Mouse (Mus musculus) heart, postnatal 4 days (tissue): ENCODE measurements around the gene Dmtf1. TPM values are rescaled to one million over a fixed set of nuclear protein-coding genes. Genes with fewer than 3 reads are reported as not detected.
A peak's percentile ranks its signal among the peaks of the same experiment; 100 is the strongest.

Source experiments
- DNase-seq: peaks from one replicate; pipeline ENCODE4 v3.0.0; 2021
- total RNA-seq, 2 experiments: library from RNA; stranded (reverse); gene quantifications; 2 replicates each; pipeline ENCODE4 v1.2.3; 2021

Gene Dmtf1
- total RNA-seq, 2 experiments from 2014 or later = 20.0 to 21.4 TPM

DNA sequence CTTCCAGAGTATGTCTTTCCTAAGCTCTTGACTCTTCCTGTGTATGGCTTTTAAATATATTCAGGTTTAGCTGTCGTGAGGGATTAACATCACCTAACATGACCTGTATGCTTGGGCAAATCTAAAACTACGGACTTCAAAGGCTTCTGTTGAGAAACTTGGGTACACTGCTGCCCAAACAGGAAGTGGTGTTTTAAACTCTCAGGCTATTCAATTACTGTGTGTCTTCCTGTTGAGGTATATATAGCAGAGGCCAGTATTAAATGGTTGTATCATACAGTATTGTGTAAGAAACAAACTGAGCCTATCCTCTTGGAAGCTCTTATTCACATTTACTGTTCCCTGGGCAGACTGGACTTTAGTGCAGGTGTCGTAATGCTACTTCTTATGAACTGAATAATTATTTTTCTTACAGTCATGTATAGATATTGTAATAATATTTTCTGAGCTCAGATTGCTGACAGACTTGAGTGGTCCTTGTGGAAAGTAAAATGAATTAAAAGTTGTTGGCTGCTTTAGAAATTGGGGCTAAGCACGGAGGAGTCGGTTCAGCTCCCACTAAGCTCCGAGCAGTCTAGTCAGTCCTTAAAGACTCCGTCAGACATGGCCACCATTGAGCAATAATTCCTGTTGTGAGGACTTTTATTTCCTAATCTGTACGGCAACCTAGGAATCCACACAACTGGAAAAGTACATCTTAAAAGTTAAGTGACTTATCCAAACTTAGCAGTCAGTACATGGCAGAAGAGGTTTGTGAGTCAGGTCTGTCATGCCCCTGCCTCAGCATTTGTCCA, 54.1 kb downstream of the Dmtf1 start:
- DNase-seq = no peak

DNA sequence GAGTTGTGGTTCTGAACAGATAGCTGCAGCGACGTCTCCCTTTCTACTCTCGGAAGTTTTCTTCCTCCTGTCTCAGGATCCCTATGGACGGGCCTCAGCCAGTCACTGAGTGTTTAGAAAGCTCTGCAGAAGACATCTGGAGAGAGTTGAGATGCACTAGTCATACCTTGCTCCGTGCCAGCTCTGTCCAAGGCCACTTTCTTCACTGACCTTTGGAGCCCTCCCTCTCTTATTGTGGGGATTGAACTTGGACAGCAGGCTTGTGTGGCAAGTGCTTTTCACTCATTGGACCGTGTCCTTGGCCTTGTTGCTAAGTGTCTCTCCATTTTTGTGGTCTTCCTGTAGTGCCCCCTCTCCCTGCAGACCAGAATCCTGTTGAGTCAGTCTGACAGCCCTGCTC, 54.8 kb downstream of the Dmtf1 start:
- no peak for DNase-seq

DNA sequence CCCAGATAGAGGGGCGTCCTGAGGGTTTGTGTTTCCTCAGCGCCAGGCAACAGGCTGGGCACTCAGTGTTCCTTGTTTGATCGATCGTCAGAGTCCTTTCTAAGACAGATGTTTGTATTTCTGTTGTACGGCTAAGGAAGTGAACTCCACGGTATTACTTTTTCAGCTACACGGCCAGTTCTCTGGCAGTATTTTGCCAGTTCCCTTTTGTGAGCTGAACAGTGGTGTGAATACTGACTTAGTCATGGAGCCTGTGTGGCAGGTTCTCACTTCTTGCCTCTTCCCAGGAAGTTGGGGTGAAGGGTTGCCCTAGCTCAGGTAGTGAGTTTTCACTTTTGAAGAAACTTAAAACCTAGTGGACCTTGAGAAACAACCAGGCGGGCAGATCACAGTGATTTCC, 57.6 kb downstream of the Dmtf1 start:
- DNase-seq = no peak

DNA sequence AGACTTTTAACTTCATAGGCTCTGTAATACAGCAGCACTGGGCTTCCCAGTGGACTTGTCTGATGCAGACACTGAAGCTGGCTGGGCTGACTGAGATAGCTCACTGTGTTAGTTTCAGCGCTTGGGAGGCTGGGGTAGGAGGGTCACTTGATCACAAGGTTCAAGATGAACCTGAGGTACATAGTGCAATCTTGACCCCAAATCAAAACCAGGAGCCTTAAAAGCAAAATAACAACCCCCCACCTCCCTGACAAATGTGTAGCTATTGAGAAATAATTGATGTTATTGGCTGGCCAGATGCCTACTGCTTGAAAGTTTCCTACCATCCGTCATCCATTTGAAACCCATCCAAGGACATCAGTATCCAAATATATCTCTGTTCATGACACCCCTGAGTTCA, 58.9 kb downstream of the Dmtf1 start:
- no peak for DNase-seq

DNA sequence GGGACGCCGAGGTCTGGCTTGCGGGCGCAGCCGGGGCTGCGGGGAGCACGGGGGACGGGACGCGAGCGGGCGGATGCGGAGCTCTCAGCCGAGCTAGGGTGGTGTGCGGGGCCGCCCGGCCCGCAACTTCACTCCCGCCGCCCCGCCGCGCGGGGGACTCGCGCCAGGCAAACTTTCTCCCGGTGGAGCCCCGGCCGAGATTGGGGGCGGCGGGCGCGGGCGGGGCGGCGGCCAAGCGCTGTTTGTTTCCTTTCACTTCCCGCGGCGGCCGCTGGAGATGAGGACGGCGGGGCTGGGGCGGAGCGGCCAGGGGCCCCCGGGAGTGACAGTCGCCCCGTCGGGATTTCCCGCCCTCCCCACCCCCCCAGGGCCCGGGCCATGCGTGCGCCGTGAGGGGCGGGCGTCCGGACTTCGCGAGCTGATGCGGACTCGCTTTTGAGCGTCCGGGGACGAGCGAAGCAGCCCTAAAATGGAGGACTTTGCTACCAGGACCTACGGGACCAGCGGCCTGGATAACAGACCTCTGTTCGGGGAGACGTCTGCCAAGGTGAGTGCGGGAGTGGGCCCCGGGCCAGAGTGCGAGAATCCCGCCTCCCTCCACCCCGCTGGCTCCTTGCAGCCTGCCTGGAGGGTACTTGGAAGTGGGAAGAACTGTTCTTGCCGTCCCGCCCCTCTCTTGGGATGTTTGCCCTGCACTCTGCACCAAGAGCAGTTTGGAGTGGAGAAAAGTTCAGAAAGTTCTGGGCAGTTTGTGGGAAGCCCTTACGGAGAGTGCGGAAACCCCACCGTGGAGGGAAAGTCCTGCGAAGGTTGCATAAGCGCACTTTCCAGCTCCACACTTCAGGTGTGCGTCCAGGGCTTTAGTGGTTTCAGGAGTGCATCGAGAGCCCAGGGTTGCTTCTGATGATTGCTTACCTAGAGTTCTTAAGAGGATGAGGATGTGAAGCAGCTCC, 60.5 kb downstream of the Dmtf1 start:
- DNase-seq = peak; percentile 61

DNA sequence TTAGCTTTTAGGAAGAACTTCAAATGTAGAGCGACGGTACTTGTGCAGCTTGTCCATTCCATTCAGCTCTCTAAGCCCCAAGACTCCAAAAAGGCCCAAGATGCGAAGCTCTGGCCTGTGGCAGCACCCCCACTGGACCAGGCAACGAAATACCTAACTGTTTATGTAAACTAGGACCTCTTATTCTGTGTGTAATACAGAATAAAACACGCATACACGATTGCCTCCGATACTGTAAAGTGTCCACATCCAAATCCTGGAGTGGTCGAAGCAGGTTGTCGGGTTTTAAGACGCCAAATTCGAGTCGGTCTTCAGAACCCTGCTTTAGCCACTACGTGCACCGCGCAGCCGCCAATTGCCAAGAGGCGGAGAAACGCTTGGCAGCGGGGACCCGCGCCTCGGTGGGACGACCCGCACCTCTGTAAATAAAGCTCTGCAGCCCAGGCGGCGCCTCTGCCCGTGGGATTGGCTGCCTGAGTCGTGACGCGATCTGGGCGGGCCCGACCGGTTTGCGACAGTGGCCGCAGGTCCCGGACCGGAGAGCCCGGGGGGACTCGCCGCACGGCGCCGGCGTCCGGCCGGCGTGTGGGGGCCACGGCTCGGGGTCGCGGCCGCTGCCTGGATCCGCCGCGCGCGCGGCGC, 61.2 kb downstream of the Dmtf1 start, which contains the start of gene Tmem243:
Tmem243 (plus strand) TSS at position 462 of the 642 bp plus-strand sequence.
- peak; percentile 90 for DNase-seq

DNA sequence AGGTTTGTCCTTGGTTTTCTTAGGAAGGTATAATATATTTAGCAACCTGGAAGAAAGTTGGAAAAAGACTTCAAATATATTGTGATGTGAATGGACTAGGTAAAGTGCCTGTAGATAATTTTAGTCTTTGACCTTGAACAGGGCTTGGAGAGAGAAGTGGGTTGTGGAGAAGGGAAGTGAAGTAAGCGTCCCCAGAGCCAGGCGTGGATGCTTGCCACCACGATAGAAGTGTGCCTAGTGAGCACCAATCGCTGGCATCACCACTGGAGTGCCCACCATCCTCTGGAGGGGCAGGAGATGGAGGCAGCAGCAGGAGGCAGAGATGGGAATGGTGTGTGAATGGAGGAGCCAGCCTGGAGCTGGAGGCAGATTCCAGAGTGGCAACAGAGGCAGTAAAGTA, 68.1 kb downstream of the Dmtf1 start:
- DNase-seq = no peak

DNA sequence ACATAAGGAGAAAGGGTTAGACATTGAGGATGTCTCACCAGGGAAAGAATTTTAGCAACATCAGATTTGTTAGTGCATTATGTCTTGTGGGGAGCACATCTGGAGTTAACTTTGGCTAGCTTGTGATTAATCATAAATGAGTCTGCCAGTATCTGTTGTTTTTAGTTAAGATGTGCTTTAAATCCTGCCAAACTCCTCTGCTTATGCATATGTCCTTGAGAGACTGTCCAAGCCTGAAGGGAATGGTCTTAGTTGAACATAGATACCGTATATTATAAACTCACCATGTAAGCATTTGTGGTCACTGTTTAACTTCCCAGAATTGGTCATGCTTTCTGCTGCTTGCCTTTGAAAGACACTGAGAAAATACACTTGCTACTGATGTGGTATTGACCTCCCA, 68.9 kb downstream of the Dmtf1 start:
- no peak for DNase-seq

DNA sequence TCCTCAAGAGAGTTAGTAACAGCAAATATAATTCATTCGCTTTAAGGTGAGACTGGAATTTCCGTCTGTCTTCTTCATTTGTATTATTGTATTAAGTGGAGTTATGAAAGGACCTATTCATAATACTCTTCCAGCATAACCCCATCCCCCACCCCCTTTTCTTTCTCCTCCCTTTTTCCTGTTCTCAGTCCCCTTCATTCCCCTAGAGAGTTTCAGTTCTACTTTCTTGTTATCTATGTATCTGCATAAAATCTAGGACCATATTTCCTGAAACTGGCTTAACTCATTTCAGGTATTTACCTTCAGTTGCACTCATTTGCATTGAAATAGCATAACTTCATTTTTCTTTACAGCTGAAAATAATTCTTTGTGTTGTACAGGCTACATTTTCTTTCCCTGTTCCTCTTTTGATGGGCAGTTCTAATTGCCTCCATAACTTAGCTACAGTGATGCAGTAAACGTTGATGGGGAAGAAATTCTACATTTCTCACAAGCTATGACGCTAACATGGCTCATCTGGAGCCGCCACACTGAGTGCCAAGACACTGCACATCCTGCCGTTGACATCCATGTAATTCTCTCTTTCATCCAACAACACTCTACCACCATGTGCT, 71.0 kb downstream of the Dmtf1 start:
- no peak for DNase-seq

DNA sequence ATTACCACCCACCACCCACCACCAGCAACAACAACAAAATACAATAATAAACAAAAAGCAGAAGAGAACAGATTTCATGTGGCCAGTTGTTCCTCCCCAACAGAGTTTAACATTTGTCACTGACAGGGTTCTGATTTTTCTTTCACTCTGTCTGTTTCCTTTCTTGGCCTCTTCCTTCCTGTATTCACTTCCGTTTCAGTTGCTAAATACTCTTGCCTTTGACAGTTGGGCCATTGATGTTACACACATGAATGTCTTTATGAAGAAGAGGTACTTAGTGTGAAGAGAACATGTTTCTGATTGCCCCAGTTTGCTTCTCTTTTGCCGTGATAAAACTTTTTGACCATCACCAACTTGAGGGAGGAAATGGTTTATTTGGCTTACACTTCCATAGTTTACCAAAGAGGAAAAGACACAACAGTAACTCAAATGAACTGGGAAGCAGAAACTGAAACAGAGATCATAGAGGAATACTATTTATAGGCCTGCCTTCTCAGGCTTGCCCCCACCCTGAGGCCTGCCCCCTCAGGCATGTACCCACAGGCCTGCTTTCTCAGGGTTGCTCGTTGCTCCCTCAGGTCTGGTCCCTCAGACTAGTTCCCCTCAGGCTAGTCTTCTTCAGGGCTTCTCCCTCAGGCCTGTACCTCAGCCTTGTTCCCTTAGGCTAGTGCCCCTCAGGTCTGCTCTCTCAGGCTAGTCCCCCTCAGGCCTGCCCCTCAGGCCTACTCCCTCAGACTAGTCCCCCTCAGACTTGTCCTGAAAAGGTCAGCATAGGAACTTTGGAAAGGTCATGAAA, 74.5 kb downstream of the Dmtf1 start:
- no peak for DNase-seq

DNA sequence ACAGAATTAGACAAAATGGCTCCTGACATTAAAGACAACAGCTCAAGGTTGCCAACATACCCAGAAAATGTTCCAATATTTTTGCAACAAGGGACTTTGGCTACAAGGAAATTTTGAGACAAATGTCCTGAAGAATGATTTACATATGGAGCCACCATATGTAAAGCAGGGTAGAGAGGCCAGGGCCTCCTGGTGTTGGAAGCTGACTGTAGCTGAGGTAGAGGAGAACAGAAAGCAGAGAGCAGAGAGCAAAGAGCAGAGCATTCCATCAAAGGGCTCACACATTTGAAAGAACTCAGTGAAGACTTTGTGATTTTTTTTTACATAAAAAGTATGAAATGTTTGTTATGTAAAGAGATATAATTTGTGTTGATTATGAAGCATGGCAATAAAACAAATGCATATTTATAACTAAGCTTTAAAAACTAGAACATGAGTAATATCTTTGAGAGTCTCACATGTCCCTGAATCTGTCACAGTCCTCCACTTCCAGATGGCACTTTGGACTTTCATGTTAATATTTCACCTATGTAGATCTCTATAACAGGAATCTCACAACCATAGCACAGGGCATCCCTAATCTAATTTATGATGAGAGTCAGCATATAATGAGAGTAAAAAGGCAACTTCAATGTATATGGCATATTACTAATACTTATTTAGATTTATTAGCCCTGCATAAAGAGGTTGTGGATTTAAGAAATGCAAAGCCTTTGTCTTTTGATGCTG, 81.6 kb downstream of the Dmtf1 start:
- no peak for DNase-seq

DNA sequence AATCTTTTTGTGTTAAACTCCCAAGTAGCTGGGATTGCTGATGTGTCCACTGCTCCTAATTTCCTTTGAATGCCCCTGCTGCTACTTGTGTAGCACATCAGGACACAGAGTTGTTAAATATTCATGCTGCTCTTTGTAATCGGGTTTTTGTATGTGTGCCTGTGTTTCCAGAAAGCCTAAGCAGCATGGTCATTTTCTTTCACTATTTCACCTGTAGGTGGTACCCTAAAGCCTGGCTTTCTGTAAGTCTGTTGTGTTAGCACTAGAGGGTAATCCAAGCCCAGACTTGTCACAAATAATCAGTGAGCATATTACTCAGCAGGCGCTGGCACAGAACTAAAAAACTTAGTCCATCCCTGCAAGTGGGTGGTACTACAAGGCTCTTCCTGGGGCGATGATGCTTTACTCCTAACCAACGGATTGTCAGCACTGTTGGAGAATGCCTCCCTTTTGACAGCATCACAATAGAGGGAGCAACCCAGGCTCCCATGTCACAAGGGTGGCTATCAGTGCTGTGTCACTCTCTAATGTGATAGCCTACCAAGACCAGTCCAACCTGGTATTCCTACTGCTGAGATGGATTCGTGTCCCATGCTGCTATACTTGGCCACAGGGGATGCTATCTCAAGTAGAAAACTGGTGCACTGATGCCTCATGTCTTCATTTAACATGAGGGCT, 88.3 kb downstream of the Dmtf1 start:
- no peak for DNase-seq

DNA sequence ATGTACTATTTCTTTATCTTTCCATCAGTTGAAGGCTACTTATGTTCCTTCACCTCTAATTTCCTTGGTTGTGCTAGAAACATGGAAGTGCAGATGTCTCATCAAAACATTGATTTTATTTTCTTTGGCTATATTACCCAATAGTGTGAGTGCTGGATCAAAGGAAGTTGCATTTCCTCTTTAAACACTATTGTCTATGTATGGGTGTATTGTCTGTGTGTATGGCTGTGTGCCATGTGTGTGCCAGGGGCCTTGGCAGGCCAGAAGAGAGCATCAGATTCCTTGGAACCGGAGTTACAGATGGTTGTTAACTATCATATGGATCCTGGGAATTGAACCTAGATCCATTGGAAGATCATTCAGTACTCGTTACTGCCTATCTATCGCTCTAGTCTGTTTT, 90.2 kb downstream of the Dmtf1 start:
- no peak for DNase-seq

DNA sequence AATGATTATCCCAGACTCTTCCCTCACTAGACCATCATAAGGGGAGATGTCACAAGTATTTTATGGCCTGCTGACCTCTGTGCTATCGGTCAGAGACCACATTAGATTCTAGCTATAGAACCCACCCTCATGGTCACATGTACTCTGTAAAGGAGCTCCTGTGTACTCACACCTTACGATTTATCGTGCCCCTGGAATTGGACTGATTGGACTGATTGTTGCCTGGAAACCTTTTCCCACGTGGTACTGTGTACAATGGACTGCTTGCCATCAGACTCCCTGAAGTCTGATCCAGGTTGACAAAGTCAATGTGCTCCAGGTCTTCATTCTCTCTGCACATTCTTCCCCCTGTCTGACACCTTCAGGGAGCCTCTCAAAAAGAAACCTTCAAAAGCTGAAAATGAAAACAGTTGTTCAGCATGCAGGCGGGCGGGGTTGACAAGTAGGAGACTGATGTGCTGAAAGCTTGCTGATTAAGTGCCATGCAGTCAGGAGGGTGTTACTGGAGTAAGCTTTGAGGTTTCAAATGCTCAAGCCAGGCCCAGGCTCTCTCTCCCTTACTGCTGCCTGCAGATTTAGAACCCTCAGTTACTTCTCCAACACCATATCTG, 91.9 kb downstream of the Dmtf1 start:
- no peak for DNase-seq

DNA sequence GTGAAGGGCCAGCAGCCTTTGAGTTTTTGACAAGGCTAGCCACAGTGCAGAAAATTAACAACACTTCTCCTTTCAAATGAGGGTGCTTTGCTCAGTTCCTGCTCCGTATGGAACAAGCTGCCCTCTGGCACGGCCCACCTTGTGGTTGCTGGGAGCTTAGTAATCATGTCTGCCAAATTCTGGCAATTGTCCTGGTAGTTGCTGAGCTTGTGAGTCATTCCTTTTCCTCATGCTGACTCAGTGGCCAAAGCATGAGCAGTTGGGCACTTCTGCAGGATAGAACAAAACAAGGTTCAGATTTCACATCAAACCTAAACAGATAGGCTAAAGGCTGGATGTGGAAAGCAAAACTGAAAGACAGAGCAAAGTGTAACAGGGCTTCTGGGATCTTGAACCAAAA, 92.7 kb downstream of the Dmtf1 start:
- DNase-seq = peak; percentile 24
